Mouse (Mus musculus): Measurements from ENCODE around the gene Rnf150. TPM values are rescaled to one million over a fixed set of nuclear protein-coding genes. Genes with fewer than 3 reads are reported as not detected.

The Rnf150 gene
- polyA plus RNA-seq, 1 experiment from 2014 or later, result 1.6 TPM

GRCm38 (mm10) chr8:82983301-82983700, 120.1 kb downstream of the Rnf150 start:
- H3K9ac ChIP-seq (ENCODE audit: low read length), result no peak overlapping the region
- H3K4me2 ChIP-seq (ENCODE audit: low read depth, severe bottlenecking), result no peak overlapping the region
- ATAC-seq (ENCODE audit: insufficient number of reproducible peaks, low FRiP score, low TSS enrichment, low read depth), result no peak
- no peaks in the 10 kb centered on the region for H3K36me3 ChIP-seq (ENCODE audit: control insufficient read depth, insufficient read depth, low read length)
- WGBS, result 91% methylated on average over 5 of the region's 5 CpGs
- no peaks in the 10 kb centered on the region for H3K4me1 ChIP-seq (ENCODE audit: control insufficient read depth, insufficient read depth, low read length)
- no peaks in the 10 kb centered on the region for H3K9me3 ChIP-seq (ENCODE audit: control insufficient read depth, low read length)
- DNase-seq (ENCODE audit: low spot score), result no peak
- H3K27ac ChIP-seq (replicated peaks; ENCODE audit: low read depth, low read length), result no peak overlapping the region
- H3K27me3 ChIP-seq (ENCODE audit: control insufficient read depth, insufficient read depth, low read length), result no peaks in the 10 kb centered on the region
- no peak overlapping the region for H3K4me3 ChIP-seq (ENCODE audit: low read depth, low read length)

DNA sequence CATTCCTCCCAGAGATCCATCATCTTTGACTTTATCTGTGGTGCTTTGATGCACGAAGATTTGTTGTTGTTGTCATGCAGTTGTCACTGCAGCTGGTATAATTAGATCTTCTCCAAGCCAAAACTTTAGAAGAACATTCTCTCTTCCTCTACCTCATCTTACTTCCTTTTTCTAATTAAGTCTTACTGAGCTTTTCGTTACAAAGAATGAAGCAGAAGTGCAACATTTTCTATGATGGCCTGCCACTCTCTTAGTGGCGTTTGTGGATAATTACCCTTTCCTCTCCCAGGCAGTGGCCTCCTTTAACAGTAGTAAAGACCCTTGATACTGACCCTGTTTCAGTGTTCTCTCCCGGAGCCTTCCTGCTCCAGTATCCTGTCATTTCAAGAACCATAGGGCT, 128.9 kb downstream of the Rnf150 start:
- 58% methylated on average over 4 of the region's 4 CpGs for WGBS
- H3K27ac ChIP-seq (replicated peaks; ENCODE audit: low read depth, low read length), result no peak overlapping the region
- no peak overlapping the region for H3K4me2 ChIP-seq (ENCODE audit: low read depth, severe bottlenecking)
- no peak overlapping the region for H3K4me3 ChIP-seq (ENCODE audit: low read depth, low read length)
- no peaks in the 10 kb centered on the region for H3K36me3 ChIP-seq (ENCODE audit: control insufficient read depth, insufficient read depth, low read length)
- DNase-seq (ENCODE audit: low spot score) (no peak), ATAC-seq (ENCODE audit: insufficient number of reproducible peaks, low FRiP score, low TSS enrichment, low read depth) (no peak)
- no peaks in the 10 kb centered on the region for H3K9me3 ChIP-seq (ENCODE audit: control insufficient read depth, low read length)
- no peak overlapping the region for H3K9ac ChIP-seq (ENCODE audit: low read length)
- H3K27me3 ChIP-seq (ENCODE audit: control insufficient read depth, insufficient read depth, low read length), result no peaks in the 10 kb centered on the region
- no peaks in the 10 kb centered on the region for H3K4me1 ChIP-seq (ENCODE audit: control insufficient read depth, insufficient read depth, low read length)

- no peaks in the 10 kb centered on the region for H3K4me1 ChIP-seq (ENCODE audit: control insufficient read depth, insufficient read depth, low read length)
- DNase-seq (ENCODE audit: low spot score) (no peak), ATAC-seq (ENCODE audit: insufficient number of reproducible peaks, low FRiP score, low TSS enrichment, low read depth) (no peak)
- no peaks in the 10 kb centered on the region for H3K9me3 ChIP-seq (ENCODE audit: control insufficient read depth, low read length)
- no peak overlapping the region for H3K9ac ChIP-seq (ENCODE audit: low read length)
- H3K27ac ChIP-seq (replicated peaks; ENCODE audit: low read depth, low read length), result no peak overlapping the region
- H3K27me3 ChIP-seq (ENCODE audit: control insufficient read depth, insufficient read depth, low read length), result no peaks in the 10 kb centered on the region
- H3K4me2 ChIP-seq (ENCODE audit: low read depth, severe bottlenecking), result no peak overlapping the region
- 58% methylated on average over 3 of the region's 3 CpGs for WGBS
- no peak overlapping the region for H3K4me3 ChIP-seq (ENCODE audit: low read depth, low read length)
- no peaks in the 10 kb centered on the region for H3K36me3 ChIP-seq (ENCODE audit: control insufficient read depth, insufficient read depth, low read length)
Measured at GRCm38 (mm10) chr8:82995727-82996438, 132.7 kb downstream of the Rnf150 start.

GRCm38 (mm10) chr8:82996843-82997242, 133.7 kb downstream of the Rnf150 start:
- no peak overlapping the region for H3K27ac ChIP-seq (replicated peaks; ENCODE audit: low read depth, low read length)
- WGBS, result 90% methylated on average over 3 of the region's 3 CpGs

GRCm38 (mm10) chr8:82998778-82999177, 135.6 kb downstream of the Rnf150 start:
- no peak overlapping the region for H3K4me3 ChIP-seq (ENCODE audit: low read depth, low read length)
- H3K27ac ChIP-seq (replicated peaks; ENCODE audit: low read depth, low read length), result no peak overlapping the region
- H3K9me3 ChIP-seq (ENCODE audit: control insufficient read depth, low read length), result no peaks in the 10 kb centered on the region
- no peaks in the 10 kb centered on the region for H3K27me3 ChIP-seq (ENCODE audit: control insufficient read depth, insufficient read depth, low read length)
- no peak overlapping the region for H3K9ac ChIP-seq (ENCODE audit: low read length)
- H3K4me1 ChIP-seq (ENCODE audit: control insufficient read depth, insufficient read depth, low read length), result no peaks in the 10 kb centered on the region
- ATAC-seq (ENCODE audit: insufficient number of reproducible peaks, low FRiP score, low TSS enrichment, low read depth) (no peak), DNase-seq (ENCODE audit: low spot score) (no peak)
- 86% methylated on average over 2 of the region's 2 CpGs for WGBS
- no peak overlapping the region for H3K4me2 ChIP-seq (ENCODE audit: low read depth, severe bottlenecking)
- no peaks in the 10 kb centered on the region for H3K36me3 ChIP-seq (ENCODE audit: control insufficient read depth, insufficient read depth, low read length)

More at GRCm38 (mm10) chr8:82996843-82997242, 133.7 kb downstream of the Rnf150 start:
- H3K4me2 ChIP-seq (ENCODE audit: low read depth, severe bottlenecking), result no peak overlapping the region
- DNase-seq (ENCODE audit: low spot score) (no peak), ATAC-seq (ENCODE audit: insufficient number of reproducible peaks, low FRiP score, low TSS enrichment, low read depth) (no peak)
- no peaks in the 10 kb centered on the region for H3K4me1 ChIP-seq (ENCODE audit: control insufficient read depth, insufficient read depth, low read length)
- no peak overlapping the region for H3K9ac ChIP-seq (ENCODE audit: low read length)
- no peaks in the 10 kb centered on the region for H3K9me3 ChIP-seq (ENCODE audit: control insufficient read depth, low read length)
- no peaks in the 10 kb centered on the region for H3K36me3 ChIP-seq (ENCODE audit: control insufficient read depth, insufficient read depth, low read length)
- H3K27me3 ChIP-seq (ENCODE audit: control insufficient read depth, insufficient read depth, low read length), result no peaks in the 10 kb centered on the region
- no peak overlapping the region for H3K4me3 ChIP-seq (ENCODE audit: low read depth, low read length)

GRCm38 (mm10) chr8:83003187-83003586, 140.0 kb downstream of the Rnf150 start:
- Histone ChIP-seq H3K9me3 (ENCODE audit: control insufficient read depth, low read length) (no peaks in the 10 kb centered on the region), H3K36me3 (ENCODE audit: control insufficient read depth, insufficient read depth, low read length) (no peaks in the 10 kb centered on the region), H3K27me3 (ENCODE audit: control insufficient read depth, insufficient read depth, low read length) (no peaks in the 10 kb centered on the region), H3K27ac (replicated peaks; ENCODE audit: low read depth, low read length) (no peak overlapping the region), H3K4me3 (ENCODE audit: low read depth, low read length) (no peak overlapping the region), H3K4me2 (ENCODE audit: low read depth, severe bottlenecking) (no peak overlapping the region), H3K9ac (ENCODE audit: low read length) (no peak overlapping the region), H3K4me1 (ENCODE audit: control insufficient read depth, insufficient read depth, low read length) (no peaks in the 10 kb centered on the region)
- DNase-seq (ENCODE audit: low spot score) (no peak), ATAC-seq (ENCODE audit: insufficient number of reproducible peaks, low FRiP score, low TSS enrichment, low read depth) (no peak)
- 89% methylated on average over 7 of the region's 7 CpGs for WGBS

GRCm38 (mm10) chr8:83009481-83009880, 146.3 kb downstream of the Rnf150 start:
- no peak for DNase-seq (ENCODE audit: low spot score)
- no peak overlapping the region for H3K9ac ChIP-seq (ENCODE audit: low read length)
- no peak overlapping the region for H3K4me3 ChIP-seq (ENCODE audit: low read depth, low read length)
- 0 out of 2 replicates have a peak, but pooled peaks cover 2% of the 10 kb centered on the region for H3K4me1 ChIP-seq (ENCODE audit: control insufficient read depth, insufficient read depth, low read length)
- no peaks in the 10 kb centered on the region for H3K9me3 ChIP-seq (ENCODE audit: control insufficient read depth, low read length)
- 93% methylated on average over 5 of the region's 5 CpGs for WGBS
- H3K27me3 ChIP-seq (ENCODE audit: control insufficient read depth, insufficient read depth, low read length), result no peaks in the 10 kb centered on the region
- no peak overlapping the region for H3K4me2 ChIP-seq (ENCODE audit: low read depth, severe bottlenecking)
- no peaks in the 10 kb centered on the region for H3K36me3 ChIP-seq (ENCODE audit: control insufficient read depth, insufficient read depth, low read length)
- H3K27ac ChIP-seq (replicated peaks; ENCODE audit: low read depth, low read length), result no peak overlapping the region
- ATAC-seq (ENCODE audit: insufficient number of reproducible peaks, low FRiP score, low TSS enrichment, low read depth), result no peak

DNA sequence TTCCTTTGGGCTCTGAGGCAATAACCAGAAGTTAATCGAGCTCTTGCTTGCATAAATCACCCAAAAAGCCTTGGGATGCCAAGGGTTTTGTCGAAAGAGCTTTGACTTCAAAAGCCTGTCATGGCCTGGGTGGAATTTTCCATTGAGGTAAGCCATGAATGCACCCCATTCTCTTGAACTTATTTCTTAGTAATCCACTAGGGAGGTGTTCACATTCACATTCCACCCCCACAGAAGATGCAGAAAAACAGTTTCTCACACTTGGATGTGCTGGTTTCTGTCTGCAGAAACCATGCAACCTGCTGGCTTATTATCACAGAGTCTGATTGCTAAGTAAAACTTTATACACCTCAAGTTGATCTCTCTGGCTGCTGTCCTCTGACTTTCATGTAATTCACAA, 148.1 kb downstream of the Rnf150 start:
- Histone ChIP-seq H3K9me3 (ENCODE audit: control insufficient read depth, low read length) (no peaks in the 10 kb centered on the region), H3K36me3 (ENCODE audit: control insufficient read depth, insufficient read depth, low read length) (no peaks in the 10 kb centered on the region), H3K27ac (replicated peaks; ENCODE audit: low read depth, low read length) (no peak overlapping the region), H3K4me3 (ENCODE audit: low read depth, low read length) (no peak overlapping the region), H3K9ac (ENCODE audit: low read length) (no peak overlapping the region), H3K4me1 (ENCODE audit: control insufficient read depth, insufficient read depth, low read length) (0 out of 2 replicates have a peak, but pooled peaks cover 2% of the 10 kb centered on the region), H3K4me2 (ENCODE audit: low read depth, severe bottlenecking) (no peak overlapping the region), H3K27me3 (ENCODE audit: control insufficient read depth, insufficient read depth, low read length) (no peaks in the 10 kb centered on the region)
- no peak for ATAC-seq (ENCODE audit: insufficient number of reproducible peaks, low FRiP score, low TSS enrichment, low read depth)
- 46% methylated on average over 2 of the region's 2 CpGs for WGBS
- DNase-seq (ENCODE audit: low spot score), result no peak

- Histone ChIP-seq H3K9ac (ENCODE audit: low read length) (no peak overlapping the region), H3K27me3 (ENCODE audit: control insufficient read depth, insufficient read depth, low read length) (no peaks in the 10 kb centered on the region), H3K4me3 (ENCODE audit: low read depth, low read length) (no peak overlapping the region), H3K9me3 (ENCODE audit: control insufficient read depth, low read length) (no peaks in the 10 kb centered on the region), H3K4me1 (ENCODE audit: control insufficient read depth, insufficient read depth, low read length) (0 out of 2 replicates have a peak, but pooled peaks cover 2% of the 10 kb centered on the region), H3K36me3 (ENCODE audit: control insufficient read depth, insufficient read depth, low read length) (no peaks in the 10 kb centered on the region), H3K27ac (replicated peaks; ENCODE audit: low read depth, low read length) (no peak overlapping the region), H3K4me2 (ENCODE audit: low read depth, severe bottlenecking) (no peak overlapping the region)
- DNase-seq (ENCODE audit: low spot score) (no peak), ATAC-seq (ENCODE audit: insufficient number of reproducible peaks, low FRiP score, low TSS enrichment, low read depth) (no peak)
- WGBS, result 39% methylated on average over 5 of the region's 5 CpGs
Measured at GRCm38 (mm10) chr8:83011758-83012157, 148.6 kb downstream of the Rnf150 start.

Measured in limb, embryonic 11.5 days (tissue).